Mouse (Mus musculus): Measurements from ENCODE around the gene Ackr2. TPM values are rescaled to one million over a fixed set of nuclear protein-coding genes. Genes with fewer than 3 reads are reported as not detected.

Gene Ackr2
- polyA plus RNA-seq, 1 experiment from 2014 or later: 2.1 TPM

DNA sequence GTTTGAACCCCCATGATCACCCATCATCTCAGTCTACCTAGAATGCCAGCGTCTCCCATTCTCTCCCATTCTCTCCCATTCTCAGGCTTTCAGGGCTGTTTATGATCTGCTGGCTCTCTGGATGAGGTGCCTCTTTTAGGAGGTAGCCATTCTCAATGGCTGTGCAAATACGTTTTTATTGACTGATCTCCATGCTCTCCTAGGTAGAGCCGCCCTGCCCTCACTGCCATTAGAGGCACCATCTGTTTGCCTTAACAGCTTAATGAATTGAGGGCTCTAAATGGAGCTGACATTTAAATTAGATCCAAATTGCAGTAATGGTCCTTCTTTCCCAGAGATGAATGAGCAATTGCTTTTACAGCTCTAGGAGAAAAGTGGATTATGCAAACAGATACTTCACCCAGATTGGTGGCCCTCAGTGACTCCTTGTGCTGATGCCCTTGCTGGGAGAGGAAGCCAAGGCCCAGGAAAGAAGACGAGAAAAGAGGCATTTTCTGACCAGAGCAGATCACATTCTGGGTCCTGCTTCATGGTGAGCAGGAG is 28.1 kb upstream of the Ackr2 start:
- no peak overlapping the region for H3K4me2 ChIP-seq
- no peaks in the 10 kb centered on the region for H3K9me3 ChIP-seq
- H3K36me3 ChIP-seq: no peaks in the 10 kb centered on the region
- H3K27ac ChIP-seq: peak overlapping the region; percentile 45; the same call in 1 of the 2 replicates
- H3K4me1 ChIP-seq (replicated peaks): peaks cover 22% of the 10 kb centered on the region
- WGBS: 49% methylated on average over 4 of the region's 4 CpGs
- 0 out of 2 replicates have a peak, but pooled peaks cover 3% of the 10 kb centered on the region for H3K27me3 ChIP-seq
- H3K4me3 ChIP-seq: no peak overlapping the region
- H3K9ac ChIP-seq: no peak overlapping the region
- no peak for ATAC-seq (ENCODE audit: low FRiP score)

DNA sequence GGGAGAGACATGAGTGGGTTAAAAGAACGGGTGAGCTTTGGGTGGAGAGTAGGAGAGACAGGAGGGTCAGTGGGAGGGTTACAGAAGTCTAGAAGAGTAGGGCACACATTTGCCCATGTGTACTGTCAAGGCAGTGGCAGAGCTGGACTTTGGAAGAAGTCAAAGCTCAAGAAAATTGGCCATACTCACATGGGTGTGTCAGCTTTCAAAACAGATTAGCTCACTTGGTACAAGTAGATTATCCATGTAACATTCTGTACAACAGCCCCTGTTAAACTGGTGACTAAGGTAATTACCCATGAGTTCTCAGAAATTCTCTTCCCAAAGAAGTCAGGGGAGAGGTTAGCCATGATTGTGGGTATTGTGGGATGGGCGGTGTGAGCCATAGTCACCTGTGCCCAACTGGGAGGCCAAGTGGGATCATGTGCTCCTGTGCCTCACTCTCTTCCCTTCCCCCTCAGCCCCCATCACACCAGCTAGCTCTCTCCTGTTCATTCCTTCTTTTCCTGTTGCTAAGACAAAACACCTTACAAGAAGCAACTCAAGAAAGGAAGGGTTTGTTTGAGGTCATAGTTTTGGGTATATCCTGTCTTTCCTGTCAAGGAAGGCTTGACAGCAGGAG is 26.0 kb upstream of the Ackr2 start:
- Histone ChIP-seq H3K9me3 (no peaks in the 10 kb centered on the region), H3K9ac (no peak overlapping the region), H3K4me2 (no peak overlapping the region), H3K27me3 (0 out of 2 replicates have a peak, but pooled peaks cover 3% of the 10 kb centered on the region), H3K4me1 (replicated peaks) (peaks cover 16% of the 10 kb centered on the region), H3K36me3 (no peaks in the 10 kb centered on the region), H3K4me3 (no peak overlapping the region), H3K27ac (no peak overlapping the region)
- WGBS: 89% methylated on average over 2 of the region's 2 CpGs
- ATAC-seq (ENCODE audit: low FRiP score): no peak

DNA sequence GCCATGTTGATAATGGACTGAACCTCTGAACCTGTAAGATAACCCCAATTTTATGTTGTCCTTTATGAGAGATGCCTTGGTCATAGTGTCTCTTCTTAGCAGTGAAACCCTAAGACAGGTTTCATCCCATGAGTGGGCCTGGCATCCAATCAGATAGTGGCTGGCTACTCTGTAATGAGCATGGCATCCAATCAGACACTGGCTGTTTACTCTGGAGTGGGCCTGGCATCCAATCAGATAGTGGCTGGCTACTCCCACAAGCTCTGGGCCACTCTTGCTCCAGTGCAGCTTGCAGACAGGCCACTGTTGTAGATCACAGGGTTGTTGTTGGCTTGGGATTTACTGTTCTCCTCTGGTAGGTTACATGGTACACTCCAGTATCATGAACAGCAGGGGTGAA is 24.6 kb upstream of the Ackr2 start:
- peaks cover 16% of the 10 kb centered on the region for H3K4me1 ChIP-seq (replicated peaks)
- H3K27ac ChIP-seq: no peak overlapping the region

DNA sequence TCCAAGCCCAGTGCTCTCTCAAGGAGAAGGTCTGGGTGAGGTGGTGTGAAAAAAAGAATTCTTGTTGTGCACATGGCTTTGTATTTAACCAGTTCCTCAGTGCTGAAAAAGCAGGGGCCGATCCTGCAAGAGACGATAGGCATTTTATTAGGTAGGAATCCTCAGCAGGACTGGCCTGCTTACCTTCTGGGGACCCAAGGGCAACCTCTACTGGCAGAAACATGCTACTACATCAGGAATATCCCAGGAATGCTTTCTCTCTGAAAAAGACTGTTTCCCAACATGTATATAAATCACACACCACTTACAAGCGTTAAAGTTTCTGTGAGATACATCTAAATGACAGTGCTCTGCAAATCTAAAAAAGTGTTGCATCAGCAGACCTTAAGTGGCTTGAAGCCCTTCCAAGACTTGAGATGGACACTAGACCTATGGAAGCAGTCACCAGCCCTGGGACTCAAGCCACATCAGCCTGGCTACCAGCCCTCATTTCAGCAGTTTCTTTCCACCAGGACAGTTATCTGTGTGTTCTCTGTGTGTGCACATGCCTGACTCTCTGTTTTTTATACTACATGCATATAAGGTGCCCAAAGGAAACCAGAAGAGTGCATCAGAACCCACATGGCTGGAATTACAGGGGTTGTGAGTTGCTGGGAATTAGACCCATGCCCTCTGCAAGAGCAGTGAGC is 21.0 kb upstream of the Ackr2 start:
- H3K4me1 ChIP-seq (replicated peaks): 0 out of 2 replicates have a peak, but pooled peaks cover 3% of the 10 kb centered on the region
- 0 out of 2 replicates have a peak, but pooled peaks cover 3% of the 10 kb centered on the region for H3K27me3 ChIP-seq
- H3K9ac ChIP-seq: peak overlapping the region; percentile 35; the same call in 1 of the 2 replicates
- no peak overlapping the region for H3K4me3 ChIP-seq
- no peaks in the 10 kb centered on the region for H3K9me3 ChIP-seq
- no peak for ATAC-seq (ENCODE audit: low FRiP score)
- H3K4me2 ChIP-seq: no peak overlapping the region
- WGBS: 18% methylated on average over 3 of the region's 3 CpGs
- H3K36me3 ChIP-seq: no peaks in the 10 kb centered on the region
- no peak overlapping the region for H3K27ac ChIP-seq

More for the DNA sequence above, 24.6 kb upstream of the Ackr2 start:
- Histone ChIP-seq H3K4me3 (no peak overlapping the region), H3K4me2 (no peak overlapping the region), H3K9me3 (no peaks in the 10 kb centered on the region), H3K36me3 (no peaks in the 10 kb centered on the region), H3K27me3 (0 out of 2 replicates have a peak, but pooled peaks cover 3% of the 10 kb centered on the region), H3K9ac (no peak overlapping the region)
- ATAC-seq (ENCODE audit: low FRiP score): no peak

DNA sequence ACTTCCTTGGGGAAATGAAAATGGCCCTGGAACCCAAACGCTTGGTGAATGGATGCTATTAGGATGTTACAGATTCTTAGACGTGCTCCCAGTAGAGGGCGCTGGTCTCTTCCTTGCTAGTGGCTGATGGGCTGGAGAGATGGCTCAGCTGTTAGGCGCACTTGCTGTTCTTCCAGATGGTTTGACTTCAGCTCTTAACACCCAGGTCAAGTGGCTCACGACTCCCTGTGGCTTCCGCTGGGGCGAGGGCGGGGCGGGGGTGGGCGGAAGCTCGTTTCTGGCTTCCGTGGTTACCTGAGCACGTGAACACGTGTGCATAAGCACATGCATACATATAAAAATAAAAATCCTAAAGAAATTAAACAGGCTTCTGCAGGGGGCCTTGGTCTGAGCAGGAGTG is 17.3 kb upstream of the Ackr2 start:
- no peaks in the 10 kb centered on the region for H3K9me3 ChIP-seq
- WGBS: 25% methylated on average over 14 of the region's 14 CpGs
- no peaks in the 10 kb centered on the region for H3K27me3 ChIP-seq
- H3K27ac ChIP-seq: no peak overlapping the region
- no peak overlapping the region for H3K4me3 ChIP-seq
- no peak for ATAC-seq (ENCODE audit: low FRiP score)
- H3K36me3 ChIP-seq: no peaks in the 10 kb centered on the region
- H3K4me1 ChIP-seq (replicated peaks): 0 out of 2 replicates have a peak, but pooled peaks cover 3% of the 10 kb centered on the region
- 0 out of 2 replicates have a peak overlapping the region, but pooled peaks have one; percentile 16 for H3K4me2 ChIP-seq
- no peak overlapping the region for H3K9ac ChIP-seq

DNA sequence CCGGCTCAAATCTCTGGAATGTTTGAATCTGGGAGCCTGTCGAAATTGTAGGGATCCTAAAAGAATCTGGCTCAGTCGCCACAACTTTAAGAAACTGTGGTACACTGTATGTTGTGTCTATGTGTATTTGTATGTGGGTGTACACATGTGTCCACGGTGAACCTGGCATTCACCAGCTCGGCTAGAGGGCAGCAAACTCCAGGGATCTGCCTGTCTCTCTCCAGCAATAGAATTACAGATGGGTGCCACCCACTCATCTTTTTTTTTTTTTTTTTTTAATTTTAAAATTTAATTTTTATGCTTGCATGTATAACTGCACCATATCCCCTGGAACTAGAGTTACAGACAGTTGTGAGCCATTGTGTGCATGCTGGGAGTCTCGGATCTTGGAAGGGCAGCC is 16.9 kb upstream of the Ackr2 start:
- no peak overlapping the region for H3K9ac ChIP-seq
- no peak overlapping the region for H3K27ac ChIP-seq
- no peak overlapping the region for H3K4me3 ChIP-seq
- H3K4me1 ChIP-seq (replicated peaks): 0 out of 2 replicates have a peak, but pooled peaks cover 3% of the 10 kb centered on the region
- H3K4me2 ChIP-seq: 0 out of 2 replicates have a peak overlapping the region, but pooled peaks have one; percentile 16
- WGBS: 80% methylated on average over 6 of the region's 6 CpGs
- ATAC-seq (ENCODE audit: low FRiP score): no peak
- H3K9me3 ChIP-seq: no peaks in the 10 kb centered on the region
- no peaks in the 10 kb centered on the region for H3K36me3 ChIP-seq
- no peaks in the 10 kb centered on the region for H3K27me3 ChIP-seq

DNA sequence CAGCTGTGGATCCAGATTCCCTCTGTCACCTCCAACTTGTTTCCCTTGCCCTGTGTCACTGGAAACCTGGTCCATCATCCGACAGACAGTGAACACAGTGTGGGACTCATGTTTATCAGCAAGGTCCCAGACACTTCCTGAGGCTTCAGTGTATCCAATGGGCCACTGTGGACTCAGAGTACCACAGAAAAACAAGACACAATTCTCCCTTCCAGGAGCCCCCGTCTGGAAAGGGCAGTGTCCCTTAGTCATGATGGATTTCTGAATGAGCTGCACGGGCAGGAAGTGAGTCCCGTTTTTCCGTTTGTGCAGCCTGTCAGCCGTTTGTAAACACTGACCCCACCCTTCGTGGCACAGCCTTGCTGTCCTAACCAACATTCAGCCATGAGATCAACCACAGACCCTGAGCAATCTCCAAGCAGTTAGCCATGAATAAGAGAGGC is 16.1 kb upstream of the Ackr2 start:
- no peaks in the 10 kb centered on the region for H3K36me3 ChIP-seq
- H3K4me3 ChIP-seq: no peak overlapping the region
- no peaks in the 10 kb centered on the region for H3K27me3 ChIP-seq
- H3K4me2 ChIP-seq: no peak overlapping the region
- H3K9ac ChIP-seq: no peak overlapping the region
- no peaks in the 10 kb centered on the region for H3K9me3 ChIP-seq
- H3K27ac ChIP-seq: no peak overlapping the region
- H3K4me1 ChIP-seq (replicated peaks): 0 out of 2 replicates have a peak, but pooled peaks cover 3% of the 10 kb centered on the region
- WGBS: 84% methylated on average over 7 of the region's 7 CpGs
- no peak for ATAC-seq (ENCODE audit: low FRiP score)

DNA sequence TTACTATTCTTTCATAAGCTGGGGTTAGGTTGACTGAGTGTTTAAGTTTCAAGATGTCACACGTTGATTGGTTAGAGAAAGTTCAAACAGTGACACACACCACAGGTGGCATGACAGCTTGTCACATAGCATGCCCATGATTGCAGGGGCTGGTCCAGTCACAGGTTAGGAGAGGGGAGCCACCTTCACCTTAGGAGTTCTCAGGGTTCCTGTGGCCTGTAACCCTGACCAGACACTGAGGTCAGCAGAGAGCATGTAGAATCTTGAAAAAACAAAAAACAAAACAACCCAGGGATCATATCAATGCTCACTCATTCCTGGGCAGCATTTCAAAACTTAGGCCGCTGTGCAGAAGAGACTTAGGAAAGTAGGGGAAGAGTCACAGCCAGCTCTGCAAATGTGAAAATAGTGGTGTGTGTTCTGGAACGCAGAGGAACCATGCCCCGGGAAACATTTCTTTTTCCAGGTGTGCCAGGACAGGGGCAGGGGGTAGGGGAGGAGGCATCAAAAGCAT is 8.2 kb upstream of the Ackr2 start:
- no peak overlapping the region for H3K9ac ChIP-seq
- no peaks in the 10 kb centered on the region for H3K36me3 ChIP-seq
- H3K27me3 ChIP-seq: no peaks in the 10 kb centered on the region
- no peak for ATAC-seq (ENCODE audit: low FRiP score)
- H3K4me3 ChIP-seq: no peak overlapping the region
- H3K9me3 ChIP-seq: no peaks in the 10 kb centered on the region
- H3K4me2 ChIP-seq: no peak overlapping the region
- WGBS: 75% methylated on average over 4 of the region's 4 CpGs
- peaks cover 10% of the 10 kb centered on the region for H3K4me1 ChIP-seq (replicated peaks)
- no peak overlapping the region for H3K27ac ChIP-seq

DNA sequence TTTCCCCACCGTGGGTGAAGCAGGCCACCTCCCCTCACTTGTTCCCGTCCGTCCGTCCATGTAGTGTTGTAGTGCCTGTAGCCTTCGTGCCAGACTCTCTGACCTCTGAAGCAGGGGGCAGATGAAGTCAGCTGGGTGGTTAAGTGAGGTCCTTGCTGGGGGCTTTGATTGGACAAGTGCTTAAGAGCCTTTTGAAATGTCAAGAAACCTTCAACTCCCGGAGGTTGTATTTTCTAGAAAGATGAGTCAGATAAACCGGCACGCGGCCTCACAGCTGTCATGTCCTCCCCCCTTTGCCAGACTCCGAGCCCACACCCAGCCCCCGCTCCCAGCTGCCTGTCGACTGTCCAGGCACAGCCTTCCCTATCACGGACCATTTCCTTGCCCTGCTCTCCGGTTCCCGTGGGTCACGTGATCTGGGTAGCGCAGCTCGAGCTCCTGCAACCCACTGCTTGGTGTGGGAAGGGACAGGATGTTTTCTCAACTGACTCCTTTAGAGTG is 7.7 kb upstream of the Ackr2 start:
- WGBS: 32% methylated on average over 18 of the region's 18 CpGs
- ATAC-seq (ENCODE audit: low FRiP score): no peak
- no peaks in the 10 kb centered on the region for H3K36me3 ChIP-seq
- peak overlapping the region; percentile 26 for H3K4me2 ChIP-seq
- no peaks in the 10 kb centered on the region for H3K9me3 ChIP-seq
- H3K27me3 ChIP-seq: no peaks in the 10 kb centered on the region
- H3K4me3 ChIP-seq: no peak overlapping the region
- no peak overlapping the region for H3K27ac ChIP-seq
- no peak overlapping the region for H3K9ac ChIP-seq
- H3K4me1 ChIP-seq (replicated peaks): peaks cover 10% of the 10 kb centered on the region

DNA sequence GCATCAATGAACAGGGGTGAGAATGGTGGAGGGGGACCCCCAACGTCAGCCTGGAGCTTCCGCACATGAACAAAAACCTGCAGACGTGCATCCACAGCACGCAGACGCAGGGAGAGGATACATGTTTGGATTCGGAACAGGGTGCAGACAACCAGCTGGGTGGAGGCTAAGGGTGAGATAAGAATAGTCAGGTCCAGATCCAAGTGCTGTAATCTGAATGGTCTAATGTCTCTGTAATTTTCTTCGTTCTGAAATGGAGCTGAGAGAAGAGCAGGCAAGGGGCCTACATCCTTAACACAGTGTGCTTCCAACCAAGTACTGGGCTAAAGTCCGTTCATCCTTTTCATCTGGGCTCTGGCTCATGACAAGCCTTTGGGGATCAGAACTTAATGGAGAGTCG is 6.9 kb upstream of the Ackr2 start:
- Histone ChIP-seq H3K9ac (no peak overlapping the region), H3K27ac (no peak overlapping the region), H3K4me2 (no peak overlapping the region), H3K36me3 (no peaks in the 10 kb centered on the region), H3K4me1 (replicated peaks) (peaks cover 10% of the 10 kb centered on the region), H3K27me3 (no peaks in the 10 kb centered on the region), H3K4me3 (no peak overlapping the region), H3K9me3 (no peaks in the 10 kb centered on the region)
- 92% methylated on average over 9 of the region's 9 CpGs for WGBS
- ATAC-seq (ENCODE audit: low FRiP score): no peak

DNA sequence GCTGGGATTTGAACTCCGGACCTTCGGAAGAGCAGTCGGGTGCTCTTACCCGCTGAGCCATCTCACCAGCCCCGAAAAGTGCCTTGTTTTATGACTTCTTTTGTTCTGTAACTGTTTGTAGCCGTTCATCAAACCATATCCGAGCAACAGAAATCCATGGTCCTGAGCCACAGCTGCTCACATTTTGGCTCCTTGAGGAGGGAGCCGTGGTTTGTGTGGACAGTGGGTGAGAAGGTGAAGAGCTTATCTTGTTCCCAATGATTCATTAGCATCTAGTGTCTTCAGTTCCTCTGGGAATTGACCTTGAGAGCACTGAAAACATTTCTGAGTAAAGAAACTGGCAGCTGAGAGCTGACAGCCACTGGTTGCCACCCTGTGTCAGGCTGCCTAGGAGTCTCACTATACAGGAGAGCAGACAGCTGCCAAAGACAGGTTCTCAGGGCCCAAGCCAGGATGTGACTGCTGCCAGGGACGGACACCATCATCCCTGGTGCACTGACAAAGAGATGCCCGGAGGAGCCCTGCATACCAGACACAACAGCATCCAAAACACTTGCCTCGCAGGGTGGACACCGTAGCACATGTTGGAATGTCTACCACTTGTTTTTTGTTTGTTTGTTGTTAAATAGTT is 6.0 kb upstream of the Ackr2 start:
- Histone ChIP-seq H3K9me3 (no peaks in the 10 kb centered on the region), H3K27me3 (no peaks in the 10 kb centered on the region), H3K36me3 (no peaks in the 10 kb centered on the region), H3K4me1 (replicated peaks) (peaks cover 10% of the 10 kb centered on the region), H3K9ac (no peak overlapping the region), H3K27ac (no peak overlapping the region), H3K4me3 (no peak overlapping the region), H3K4me2 (no peak overlapping the region)
- 90% methylated on average over 12 of the region's 12 CpGs for WGBS
- no peak for ATAC-seq (ENCODE audit: low FRiP score)

DNA sequence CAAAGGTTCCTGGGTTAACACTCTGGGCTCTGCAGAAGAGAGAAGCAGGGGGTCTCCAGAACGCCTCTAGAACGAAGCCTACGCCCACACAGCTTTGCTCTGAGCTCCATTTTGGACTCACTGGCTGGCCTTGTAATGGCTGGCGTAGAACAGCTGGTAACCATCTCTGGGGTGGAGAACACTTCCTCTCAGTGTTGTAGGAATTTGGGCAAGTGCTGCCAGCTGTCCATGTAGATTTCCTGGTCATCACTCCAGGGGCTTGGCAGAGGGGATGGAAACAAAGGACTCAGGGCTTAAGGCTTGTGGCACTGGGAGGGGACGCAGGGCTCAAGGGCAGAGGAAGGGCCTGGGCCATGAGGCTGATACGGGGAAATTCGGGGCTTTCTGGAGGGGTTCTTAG is 3.7 kb upstream of the Ackr2 start:
- H3K36me3 ChIP-seq: no peaks in the 10 kb centered on the region
- ATAC-seq (ENCODE audit: low FRiP score): no peak
- H3K27me3 ChIP-seq: no peaks in the 10 kb centered on the region
- no peak overlapping the region for H3K9ac ChIP-seq
- no peak overlapping the region for H3K4me2 ChIP-seq
- peaks cover 10% of the 10 kb centered on the region for H3K4me1 ChIP-seq (replicated peaks)
- no peak overlapping the region for H3K27ac ChIP-seq
- no peaks in the 10 kb centered on the region for H3K9me3 ChIP-seq
- no peak overlapping the region for H3K4me3 ChIP-seq
- WGBS: 83% methylated on average over 7 of the region's 7 CpGs

All from hindbrain, embryonic 13.5 days (tissue).